Mouse (Mus musculus): ENCODE measurements around the gene Lsm4. TPM values are rescaled to one million over a fixed set of nuclear protein-coding genes. Genes with fewer than 3 reads are reported as not detected.

Gene Lsm4
- total and polyA plus RNA-seq, 2 experiments, result 30.8 to 51.8 TPM

- H3K27ac ChIP-seq (replicated peaks; ENCODE audit: insufficient read depth, low read depth, low read length), result peak overlapping the region; percentile 92
- H3K9ac ChIP-seq (ENCODE audit: low read depth, low read length), result peak overlapping the region; percentile 42
- WGBS, result 23% methylated on average over 8 of the region's 8 CpGs
- TF ChIP-seq POLR2A (IDR thresholded peaks at IDR 0.05; ENCODE audit: extremely low read depth, insufficient read depth, low read length) (0 out of 2 replicates have a peak, but pooled peaks have one; percentile 13), CTCF (IDR thresholded peaks at IDR 0.05; ENCODE audit: low read depth, low read length) (no peak)
- peaks cover 6% of the 10 kb centered on the region; the same call in 1 of the 2 replicates for H3K79me2 ChIP-seq (ENCODE audit: control insufficient read depth, insufficient read depth, low read length)
- DNase-seq (ENCODE audit: extremely low read depth, low read depth, low spot score), result peak; percentile 50
- H3K4me1 ChIP-seq (ENCODE audit: control insufficient read depth, insufficient read depth, low read length), result peaks cover 41% of the 10 kb centered on the region
- no peaks in the 10 kb centered on the region for H3K27me3 ChIP-seq (ENCODE audit: control insufficient read depth, insufficient read depth, low read length)
- H3K36me3 ChIP-seq (ENCODE audit: control insufficient read depth, insufficient read depth, low read length), result peaks cover 20% of the 10 kb centered on the region
- no peak overlapping the region for H3K4me3 ChIP-seq (ENCODE audit: insufficient read depth, low read depth, low read length)
Observed at GRCm38 (mm10) chr8:70647343-70648163, 25.5 kb upstream of the Lsm4 start.

DNA sequence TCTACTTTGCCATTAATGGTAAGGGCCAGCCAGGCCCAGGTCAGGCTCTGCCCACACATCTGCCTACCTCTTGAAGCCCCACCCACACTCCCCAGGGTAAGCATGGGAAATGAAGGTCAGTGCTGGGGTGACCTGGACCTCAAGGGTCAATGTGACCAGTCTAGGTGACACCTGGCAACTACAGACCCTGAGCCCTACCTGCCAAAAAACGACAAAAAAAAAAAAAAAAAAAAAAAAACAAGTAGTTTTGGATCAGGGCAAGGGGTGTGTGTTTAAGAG, 24.9 kb upstream of the Lsm4 start:
- H3K4me1 ChIP-seq (ENCODE audit: control insufficient read depth, insufficient read depth, low read length), result peaks cover 46% of the 10 kb centered on the region
- 20% methylated on average over 1 of the region's 1 CpGs for WGBS
- TF ChIP-seq CTCF (IDR thresholded peaks at IDR 0.05; ENCODE audit: low read depth, low read length), result no peak
- TF ChIP-seq POLR2A (IDR thresholded peaks at IDR 0.05; ENCODE audit: extremely low read depth, insufficient read depth, low read length), result no peak
- peak; percentile 99 for DNase-seq (ENCODE audit: extremely low read depth, low read depth, low spot score)
- H3K36me3 ChIP-seq (ENCODE audit: control insufficient read depth, insufficient read depth, low read length), result peaks cover 20% of the 10 kb centered on the region
- peak overlapping the region; percentile 92 for H3K27ac ChIP-seq (replicated peaks; ENCODE audit: insufficient read depth, low read depth, low read length)
- no peak overlapping the region; the same call in 1 of the 2 replicates for H3K9ac ChIP-seq (ENCODE audit: low read depth, low read length)
- H3K4me3 ChIP-seq (ENCODE audit: insufficient read depth, low read depth, low read length), result no peak overlapping the region
- peaks cover 8% of the 10 kb centered on the region; the same call in 1 of the 2 replicates for H3K79me2 ChIP-seq (ENCODE audit: control insufficient read depth, insufficient read depth, low read length)
- no peaks in the 10 kb centered on the region for H3K27me3 ChIP-seq (ENCODE audit: control insufficient read depth, insufficient read depth, low read length)

DNA sequence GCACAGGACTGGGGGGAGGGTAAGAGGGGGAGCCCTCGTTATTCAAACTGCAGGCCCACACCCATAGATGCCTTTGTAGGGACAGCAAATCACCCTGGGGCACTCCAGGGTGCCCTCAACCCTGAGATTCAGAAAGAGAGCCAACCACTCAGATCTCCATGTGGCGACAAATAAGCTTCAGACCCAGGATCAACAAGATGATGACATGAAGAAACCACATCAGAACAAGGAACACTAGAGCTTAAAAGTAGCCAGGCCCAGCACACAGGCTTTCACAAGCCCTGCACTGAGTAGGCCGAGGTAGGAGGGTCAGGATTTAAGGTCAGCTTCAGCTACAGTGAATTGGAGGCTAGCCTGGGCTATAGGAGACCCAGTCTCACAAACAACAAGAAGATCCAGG, 24.1 kb upstream of the Lsm4 start:
- peak overlapping the region; percentile 5; the same call in 1 of the 2 replicates for H3K9ac ChIP-seq (ENCODE audit: low read depth, low read length)
- no peak for TF ChIP-seq CTCF (IDR thresholded peaks at IDR 0.05; ENCODE audit: low read depth, low read length)
- TF ChIP-seq POLR2A (IDR thresholded peaks at IDR 0.05; ENCODE audit: extremely low read depth, insufficient read depth, low read length), result no peak
- H3K4me1 ChIP-seq (ENCODE audit: control insufficient read depth, insufficient read depth, low read length), result peaks cover 50% of the 10 kb centered on the region
- H3K4me3 ChIP-seq (ENCODE audit: insufficient read depth, low read depth, low read length), result no peak overlapping the region
- peaks cover 8% of the 10 kb centered on the region; the same call in 1 of the 2 replicates for H3K79me2 ChIP-seq (ENCODE audit: control insufficient read depth, insufficient read depth, low read length)
- 26% methylated on average over 3 of the region's 3 CpGs for whole genome bisulfite sequencing
- no peak for DNase-seq (ENCODE audit: extremely low read depth, low read depth, low spot score)
- H3K27me3 ChIP-seq (ENCODE audit: control insufficient read depth, insufficient read depth, low read length), result no peaks in the 10 kb centered on the region
- H3K36me3 ChIP-seq (ENCODE audit: control insufficient read depth, insufficient read depth, low read length), result peaks cover 20% of the 10 kb centered on the region
- H3K27ac ChIP-seq (replicated peaks; ENCODE audit: insufficient read depth, low read depth, low read length), result peak overlapping the region; percentile 92

DNA sequence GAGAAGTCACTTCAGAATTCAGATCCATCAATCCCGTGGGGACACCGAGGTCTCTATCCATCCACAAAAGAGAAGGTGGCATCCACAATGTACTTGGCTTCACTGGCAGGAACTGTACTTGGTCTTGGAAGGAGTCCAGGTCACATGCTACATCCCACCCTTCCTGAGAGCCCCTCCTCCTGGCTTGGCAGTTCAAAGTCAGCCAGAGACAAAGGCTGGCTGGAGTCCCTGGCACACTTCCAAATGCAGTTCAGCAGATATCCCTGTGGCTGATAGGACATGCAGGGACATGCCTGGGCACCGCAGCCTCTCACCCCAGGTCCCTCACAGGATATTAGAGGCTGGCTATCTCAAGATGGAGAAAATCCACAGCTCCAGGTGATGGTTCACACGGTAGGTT, 23.7 kb upstream of the Lsm4 start:
- no peak overlapping the region for H3K9ac ChIP-seq (ENCODE audit: low read depth, low read length)
- H3K4me3 ChIP-seq (ENCODE audit: insufficient read depth, low read depth, low read length), result no peak overlapping the region
- peak; percentile 94 for DNase-seq (ENCODE audit: extremely low read depth, low read depth, low spot score)
- H3K4me1 ChIP-seq (ENCODE audit: control insufficient read depth, insufficient read depth, low read length), result peaks cover 50% of the 10 kb centered on the region
- H3K27me3 ChIP-seq (ENCODE audit: control insufficient read depth, insufficient read depth, low read length), result no peaks in the 10 kb centered on the region
- H3K36me3 ChIP-seq (ENCODE audit: control insufficient read depth, insufficient read depth, low read length), result peaks cover 20% of the 10 kb centered on the region
- TF ChIP-seq POLR2A (IDR thresholded peaks at IDR 0.05; ENCODE audit: extremely low read depth, insufficient read depth, low read length) (no peak), CTCF (IDR thresholded peaks at IDR 0.05; ENCODE audit: low read depth, low read length) (no peak)
- H3K79me2 ChIP-seq (ENCODE audit: control insufficient read depth, insufficient read depth, low read length), result peaks cover 8% of the 10 kb centered on the region; the same call in 1 of the 2 replicates
- WGBS, result 6% methylated on average over 4 of the region's 4 CpGs
- peak overlapping the region; percentile 92 for H3K27ac ChIP-seq (replicated peaks; ENCODE audit: insufficient read depth, low read depth, low read length)

DNA sequence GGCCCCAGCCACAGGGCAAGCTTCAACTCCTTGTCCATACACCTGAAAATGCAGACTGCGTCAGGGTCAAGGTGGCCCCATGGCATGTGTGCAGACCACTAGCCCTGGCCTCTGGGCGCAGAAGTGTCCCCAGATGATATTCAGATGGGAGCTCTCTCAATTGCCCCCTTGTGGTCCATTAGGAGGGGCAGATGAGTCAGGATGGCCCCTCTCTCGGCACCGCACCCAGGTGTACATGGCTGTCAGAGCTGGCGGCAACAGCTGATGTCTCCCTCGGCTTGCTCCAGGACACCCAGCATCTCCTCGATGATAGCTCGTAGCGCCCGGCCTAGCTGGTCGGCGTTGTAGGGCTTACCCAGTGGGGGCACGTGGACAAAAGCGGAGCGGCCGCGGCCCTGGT, 22.7 kb upstream of the Lsm4 start:
- 97% methylated on average over 17 of the region's 17 CpGs for WGBS
- no peak for DNase-seq (ENCODE audit: extremely low read depth, low read depth, low spot score)
- Histone ChIP-seq H3K27ac (replicated peaks; ENCODE audit: insufficient read depth, low read depth, low read length) (peak overlapping the region; percentile 80), H3K9ac (ENCODE audit: low read depth, low read length) (peak overlapping the region; percentile 10; the same call in 1 of the 2 replicates), H3K4me3 (ENCODE audit: insufficient read depth, low read depth, low read length) (no peak overlapping the region), H3K79me2 (ENCODE audit: control insufficient read depth, insufficient read depth, low read length) (peaks cover 10% of the 10 kb centered on the region; the same call in 1 of the 2 replicates), H3K4me1 (ENCODE audit: control insufficient read depth, insufficient read depth, low read length) (peaks cover 49% of the 10 kb centered on the region), H3K27me3 (ENCODE audit: control insufficient read depth, insufficient read depth, low read length) (no peaks in the 10 kb centered on the region), H3K36me3 (ENCODE audit: control insufficient read depth, insufficient read depth, low read length) (peaks cover 27% of the 10 kb centered on the region)
- TF ChIP-seq POLR2A (IDR thresholded peaks at IDR 0.05; ENCODE audit: extremely low read depth, insufficient read depth, low read length) (no peak), CTCF (IDR thresholded peaks at IDR 0.05; ENCODE audit: low read depth, low read length) (no peak)

DNA sequence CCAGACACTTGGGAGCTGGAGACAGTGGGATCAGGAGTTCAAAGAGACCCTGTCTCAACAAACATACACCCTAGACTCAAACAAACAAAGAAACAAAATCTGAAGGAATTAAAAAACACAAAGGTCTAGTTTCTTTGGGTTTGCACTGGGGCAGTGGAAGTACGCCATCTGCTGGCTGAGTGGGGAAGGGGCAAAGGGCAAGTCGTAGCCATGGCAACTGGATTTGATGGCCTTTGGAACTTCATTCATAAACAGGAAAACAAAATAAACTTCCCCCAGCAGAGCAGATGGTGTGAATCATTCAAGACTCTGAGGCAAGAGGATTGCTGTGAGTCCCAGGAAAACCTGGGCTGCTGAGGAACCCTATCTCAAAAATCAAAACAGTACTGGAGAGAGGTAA, 19.8 kb upstream of the Lsm4 start:
- Histone ChIP-seq H3K4me3 (ENCODE audit: insufficient read depth, low read depth, low read length) (no peak overlapping the region), H3K9ac (ENCODE audit: low read depth, low read length) (peak overlapping the region; percentile 65), H3K79me2 (ENCODE audit: control insufficient read depth, insufficient read depth, low read length) (peaks cover 16% of the 10 kb centered on the region; the same call in 1 of the 2 replicates), H3K27me3 (ENCODE audit: control insufficient read depth, insufficient read depth, low read length) (no peaks in the 10 kb centered on the region), H3K27ac (replicated peaks; ENCODE audit: insufficient read depth, low read depth, low read length) (peak overlapping the region; percentile 79), H3K4me1 (ENCODE audit: control insufficient read depth, insufficient read depth, low read length) (peaks cover 35% of the 10 kb centered on the region), H3K36me3 (ENCODE audit: control insufficient read depth, insufficient read depth, low read length) (peaks cover 37% of the 10 kb centered on the region)
- peak; percentile 95 for TF ChIP-seq CTCF (IDR thresholded peaks at IDR 0.05; ENCODE audit: low read depth, low read length)
- TF ChIP-seq POLR2A (IDR thresholded peaks at IDR 0.05; ENCODE audit: extremely low read depth, insufficient read depth, low read length), result no peak
- DNase-seq (ENCODE audit: extremely low read depth, low read depth, low spot score), result peak; percentile 87
- WGBS, result 8% methylated on average over 2 of the region's 2 CpGs

All from liver, adult 2 months (tissue).